Mouse (Mus musculus): ENCODE data around the gene Serpina16. TPM values are rescaled to one million over a fixed set of nuclear protein-coding genes. Genes with fewer than 3 reads are reported as not detected.

Gene Serpina16
- total RNA-seq (2023): not detected

DNA sequence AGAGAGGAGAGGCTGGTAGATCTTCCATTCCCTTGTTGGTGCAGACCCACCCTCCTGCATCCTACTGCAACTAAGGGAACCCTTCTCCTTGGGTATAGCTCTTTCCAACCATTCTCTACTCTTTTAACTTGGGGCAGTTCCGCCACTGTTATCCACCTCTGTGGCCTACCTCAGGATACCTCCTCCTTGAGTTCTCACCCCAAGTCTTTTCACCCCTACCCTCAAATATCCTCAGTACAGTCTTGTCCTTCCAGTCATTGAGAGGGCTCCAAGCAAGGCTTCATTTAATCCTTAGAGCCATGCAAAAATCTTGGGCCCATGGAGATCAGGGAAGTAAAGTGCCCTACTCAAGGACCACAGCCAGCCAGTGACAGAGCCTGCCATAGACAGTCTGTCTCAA lies at the start of gene Serpina16:
TSS of gene Serpina16 (minus strand) at position 101 of the 400 bp plus-strand sequence.

DNA sequence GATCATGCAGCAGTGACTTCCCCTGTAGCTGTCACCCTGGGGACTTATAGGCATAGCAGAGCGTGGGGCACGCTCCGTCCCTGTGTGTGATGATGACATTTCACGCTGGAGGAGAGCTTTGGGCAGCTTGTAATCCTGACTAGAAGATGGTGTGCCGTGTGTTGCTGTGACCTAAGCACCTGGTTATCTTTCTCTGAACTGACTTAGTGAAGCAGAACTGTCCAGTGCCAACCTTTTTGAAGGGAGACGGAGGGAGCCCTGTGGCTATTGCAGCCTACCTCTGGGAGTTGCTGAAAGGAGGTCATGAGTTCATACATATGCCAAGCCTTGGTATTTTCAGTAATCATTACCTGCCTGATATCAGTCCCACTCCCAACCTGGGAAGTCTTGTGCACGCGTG lies 19.5 kb upstream of the Serpina16 start, which contains the start of gene Serpina1f:
TSS of gene Serpina1f (minus strand) at position 101 of the 400 bp plus-strand sequence.

DNA sequence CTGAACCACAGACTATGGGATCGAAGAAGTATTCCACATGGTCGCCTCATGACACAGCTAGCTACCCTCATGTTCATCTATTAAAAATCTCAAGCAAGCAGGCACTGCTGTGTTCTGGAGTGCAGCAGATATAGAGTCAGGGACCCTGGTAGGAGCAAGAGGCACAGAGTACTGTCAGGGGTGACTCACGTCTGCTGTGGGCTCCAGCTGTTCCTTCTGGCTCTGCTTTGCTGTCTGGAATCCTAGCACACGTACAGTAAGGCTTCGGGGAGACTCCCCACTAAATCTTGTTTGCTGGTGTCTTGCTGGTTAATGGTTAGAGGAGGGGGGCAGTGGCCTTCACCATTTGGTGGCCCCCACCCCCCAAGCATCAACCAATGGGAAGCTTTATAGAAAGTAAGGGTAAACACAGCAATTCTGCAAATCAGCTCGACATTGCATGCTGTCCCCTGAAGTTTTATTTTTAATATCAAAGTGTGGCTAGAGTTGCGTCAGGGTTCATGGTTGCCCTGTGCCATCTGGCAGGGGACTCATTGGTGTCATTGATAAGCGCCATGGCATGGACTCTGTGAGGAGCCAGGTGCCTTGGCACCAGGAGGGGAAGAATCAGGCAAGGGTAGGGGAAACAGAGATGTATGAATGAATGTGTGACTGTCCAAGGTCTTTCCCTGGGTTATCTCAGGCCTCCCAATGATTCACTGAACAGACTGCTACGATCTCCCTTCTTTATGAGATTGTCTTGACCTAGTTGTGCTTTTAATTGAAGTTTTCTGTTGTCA lies 18.9 kb downstream of the Serpina16 start, which contains the start of gene Serpina6:
TSS of gene Serpina6 (minus strand) at position 365 of the 779 bp plus-strand sequence.

DNA sequence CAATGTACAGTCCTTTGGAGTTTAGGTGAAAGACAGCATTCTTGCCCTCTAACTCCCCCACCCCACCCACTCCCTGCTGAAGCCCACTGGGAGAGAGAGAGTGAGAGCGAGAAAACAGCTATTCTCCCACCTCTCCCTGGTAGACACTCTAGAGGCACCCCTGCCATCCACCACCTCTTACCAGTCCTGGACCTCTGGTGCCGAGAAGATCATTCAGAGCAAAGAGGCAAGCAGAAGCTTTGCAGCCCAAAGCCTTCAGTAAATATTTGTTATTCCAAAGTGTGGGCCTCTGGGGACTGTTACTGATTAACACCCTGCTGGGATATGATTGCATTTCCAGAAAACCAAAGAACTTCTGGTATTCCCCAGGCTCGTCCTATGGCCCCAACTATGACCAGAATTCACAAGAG lies 44.7 kb downstream of the Serpina16 start, which contains the start of gene Serpina10:
TSS of gene Serpina10 (minus strand) at position 242 of the 410 bp plus-strand sequence.

Other genes starting within 250 kb of the Serpina16 start
- 10 to 100 TPM; 78.0 to 93.2 TPM for gene Ifi27, start 241.9 kb downstream of the Serpina16 start, total RNA-seq (2023)
- gene Ifi27l2a, start 232.5 kb downstream of the Serpina16 start, total RNA-seq (2023): 10 to 100 TPM; 81.8 to 83.1 TPM
- not detected for gene Ifi27l2b, start 218.9 kb downstream of the Serpina16 start, total RNA-seq (2023)
- gene Ppp4r4, start 143.9 kb downstream of the Serpina16 start, total RNA-seq (2023): not detected
- gene Serpina10, start 44.7 kb downstream of the Serpina16 start, total RNA-seq (2023): under 1 TPM in 1 of 2 experiments, not detected in 1; 0.29 TPM
- not detected for gene Serpina6, start 18.9 kb downstream of the Serpina16 start, total RNA-seq (2023)
- gene Serpina1f, start 19.4 kb upstream of the Serpina16 start, total RNA-seq (2023): not detected
- 1 to 10 TPM in 1 of 2 experiments, under 1 TPM in 1; 0.89 to 1.1 TPM for gene Serpina1d, start 97.5 kb upstream of the Serpina16 start, total RNA-seq (2023)
- under 1 TPM in 1 of 2 experiments, not detected in 1; 0.47 TPM for gene Serpina1b, start 154.2 kb upstream of the Serpina16 start, total RNA-seq (2023)
- not detected for gene Serpina1a, start 187.4 kb upstream of the Serpina16 start, total RNA-seq (2023)
- under 1 TPM; 0.31 to 0.37 TPM for gene Serpina1c, start 228.7 kb upstream of the Serpina16 start, total RNA-seq (2023)

All from neutrophil, adult 59 days (primary cell).